Mouse (Mus musculus) CH12.LX (cell line): ENCODE results near the gene Smim27. TPM values are rescaled to one million over a fixed set of nuclear protein-coding genes. Genes with fewer than 3 reads are reported as not detected.

Experiments used
- DNase-seq: peaks from one replicate; pipeline ENCODE4 v3.0.0-alpha.2; 2013; ENCODE audit errors: extremely low read depth
- H3K27ac ChIP-seq: 2 replicates; pipeline ENCODE4 v1.5.1; 2012; ENCODE audit warnings: low read depth, mild to moderate bottlenecking, control low read depth, moderate library complexity; ENCODE audit not compliant: insufficient read depth
- H3K27me3 ChIP-seq: replicated peaks from 2 replicates; pipeline ENCODE3; 2012; ENCODE audit warnings: inconsistent platforms
- H3K36me3 ChIP-seq, 2 experiments: replicated peaks in 1 of 2; 2 replicates each; pipeline versions ENCODE3 to v1.6.1; 2012; ENCODE audit warnings: inconsistent platforms in 1 of 2, low read length in 1 of 2, mild to moderate bottlenecking in 1 of 2, mixed read lengths in 1 of 2, moderate library complexity in 1 of 2; ENCODE audit not compliant: control insufficient read depth in 1 of 2, insufficient read depth in 1 of 2
- H3K4me1 ChIP-seq, 2 experiments: 2 replicates each; pipeline ENCODE4 v1.6.1; 2012; ENCODE audit warnings: inconsistent platforms in 1 of 2, moderate library complexity in 1 of 2; ENCODE audit not compliant: insufficient read depth in 2 of 2, control insufficient read depth in 1 of 2
- H3K4me2 ChIP-seq: 2 replicates; pipeline ENCODE4 v1.6.1; 2012; ENCODE audit warnings: low read depth, mild to moderate bottlenecking, control low read depth; ENCODE audit not compliant: poor library complexity, insufficient read depth, severe bottlenecking
- H3K4me3 ChIP-seq, 3 experiments: fragments of 150-350 bp in 1 of 3; sonication (generic) in 1 of 3; replicated peaks in 1 of 3; 2 replicates each; pipeline versions ENCODE3 to v1.5.1; 2011 to 2012; ENCODE audit warnings: low read depth in 2 of 3, low read length in 2 of 3, mild to moderate bottlenecking in 2 of 3, moderate library complexity in 2 of 3, control low read depth in 1 of 3, improper control_type of control experiment in 1 of 3, inconsistent platforms in 1 of 3, mixed read lengths in 1 of 3; ENCODE audit not compliant: poor library complexity in 1 of 3
- H3K79me2 ChIP-seq: replicated peaks from 2 replicates; pipeline ENCODE4 v1.6.1; 2012; ENCODE audit warnings: mild to moderate bottlenecking, moderate library complexity; ENCODE audit not compliant: control insufficient read depth, poor library complexity, insufficient read depth, severe bottlenecking; ENCODE audit errors: extremely low read depth
- H3K9ac ChIP-seq: 2 replicates; pipeline ENCODE4 v1.6.1; 2012; ENCODE audit warnings: low read depth, mild to moderate bottlenecking, control low read depth, moderate library complexity; ENCODE audit not compliant: insufficient read depth
- H3K9me3 ChIP-seq: replicated peaks from 2 replicates; pipeline ENCODE3; 2012; ENCODE audit warnings: low read length, inconsistent platforms, mixed read lengths
- CHD1 ChIP-seq: IDR thresholded peaks from 2 replicates; pipeline ENCODE4 v1.6.1; 2012; ENCODE audit warnings: low read depth, low read length, improper control_type of control experiment, inconsistent platforms
- ELF1 ChIP-seq: IDR thresholded peaks from 2 replicates; pipeline ENCODE4 v1.6.1; 2014; ENCODE audit warnings: low read depth, mild to moderate bottlenecking, inconsistent platforms, low read length, improper control_type of control experiment
- ETS1 ChIP-seq: conservative IDR thresholded peaks from 2 replicates; pipeline ENCODE4 v1.6.1; 2012; ENCODE audit warnings: low read depth, mild to moderate bottlenecking, inconsistent platforms, low read length, improper control_type of control experiment, moderate library complexity
- GABPA ChIP-seq: IDR thresholded peaks from 2 replicates; pipeline ENCODE4 v1.6.1; 2012; ENCODE audit warnings: low read depth, low read length, improper control_type of control experiment, inconsistent platforms; ENCODE audit not compliant: insufficient replicate concordance
- JUND ChIP-seq: conservative IDR thresholded peaks from 2 replicates; pipeline ENCODE4 v1.6.1; 2011; ENCODE audit warnings: low read depth, low read length, improper control_type of control experiment
- KAT2A ChIP-seq: IDR thresholded peaks from 2 replicates; pipeline ENCODE4 v1.6.1; 2012; ENCODE audit warnings: low read length, improper control_type of control experiment, inconsistent platforms; ENCODE audit not compliant: insufficient replicate concordance
- MAFK ChIP-seq: IDR thresholded peaks from 2 replicates; pipeline ENCODE4 v1.6.1; 2011; ENCODE audit warnings: low read length, improper control_type of control experiment; ENCODE audit not compliant: insufficient replicate concordance
- MAX ChIP-seq: IDR thresholded peaks from 2 replicates; pipeline ENCODE4 v1.6.1; 2011; ENCODE audit warnings: low read length, improper control_type of control experiment
- MEF2A ChIP-seq: IDR thresholded peaks from 2 replicates; pipeline ENCODE4 v1.6.1; 2014; ENCODE audit warnings: low read depth, mild to moderate bottlenecking, inconsistent platforms, low read length, improper control_type of control experiment, borderline replicate concordance
- MXI1 ChIP-seq: IDR thresholded peaks from 2 replicates; pipeline ENCODE4 v1.6.1; 2011; ENCODE audit warnings: mild to moderate bottlenecking, low read depth, low read length, improper control_type of control experiment
- MYC ChIP-seq: IDR thresholded peaks from 2 replicates; pipeline ENCODE4 v1.6.1; 2011; ENCODE audit warnings: low read depth, mild to moderate bottlenecking, improper control_type of control experiment, low read length
- NELFE ChIP-seq: IDR thresholded peaks from 2 replicates; pipeline ENCODE4 v1.6.1; 2011; ENCODE audit warnings: low read depth, low read length, improper control_type of control experiment
- POLR2AphosphoS2 ChIP-seq: IDR thresholded peaks from 2 replicates; pipeline ENCODE4 v1.6.1; 2011; ENCODE audit warnings: low read depth, low read length, improper control_type of control experiment
- RCOR1 ChIP-seq: conservative IDR thresholded peaks from 2 replicates; pipeline ENCODE4 v1.6.1; 2012; ENCODE audit warnings: low read depth, mild to moderate bottlenecking, inconsistent platforms, low read length, improper control_type of control experiment
- TBP ChIP-seq: conservative IDR thresholded peaks from 2 replicates; pipeline ENCODE4 v1.6.1; 2011; ENCODE audit warnings: low read depth, low read length, improper control_type of control experiment
- USF2 ChIP-seq: conservative IDR thresholded peaks from 2 replicates; pipeline ENCODE4 v1.6.1; 2011; ENCODE audit warnings: low read depth, low read length, improper control_type of control experiment
- ZKSCAN1 ChIP-seq: IDR thresholded peaks from 2 replicates; pipeline ENCODE4 v1.6.1; 2012; ENCODE audit warnings: low read depth, inconsistent platforms, low read length, improper control_type of control experiment, borderline replicate concordance
- dilution Hi-C: fragments of 300-500 bp; cut with MboI; formaldehyde crosslinking; loops from 2 replicates; pipeline ENCODE4 v1.14.3; 2020; ENCODE audit warnings: low sequenced_read_pairs; ENCODE audit not compliant: extremely low pct_unique_long_range_greater_than_20kb, extremely low pct_ligation_motif_present
- in situ Hi-C: fragments of 300-500 bp; cut with MboI; formaldehyde crosslinking; loops from 3 replicates; pipeline ENCODE4 v1.14.3; 2019; ENCODE audit warnings: low sequenced_read_pairs, low pct_ligation_motif_present, low pct_unique_long_range_greater_than_20kb, mixed read lengths
- polyA plus RNA-seq: library from polyadenylated mRNA; unstranded; fragments of >175 nt; gene quantifications from 2 replicates; pipeline ENCODE4 v1.2.1, GENCODE M21; 2012; ENCODE audit warnings: low read depth; ENCODE audit not compliant: insufficient read length
- total RNA-seq, 2 experiments: library from RNA; depleted of rRNA; stranded (reverse); fragments of 300-350 nt in 1 of 2; fragments of >200 nt in 1 of 2; gene quantifications; 2 replicates each; pipeline ENCODE4 v1.2.3; 2012 to 2014

The Smim27 gene
- total and polyA plus RNA-seq, 3 experiments = 1.6 to 9.7 (median 6.5) TPM

DNA sequence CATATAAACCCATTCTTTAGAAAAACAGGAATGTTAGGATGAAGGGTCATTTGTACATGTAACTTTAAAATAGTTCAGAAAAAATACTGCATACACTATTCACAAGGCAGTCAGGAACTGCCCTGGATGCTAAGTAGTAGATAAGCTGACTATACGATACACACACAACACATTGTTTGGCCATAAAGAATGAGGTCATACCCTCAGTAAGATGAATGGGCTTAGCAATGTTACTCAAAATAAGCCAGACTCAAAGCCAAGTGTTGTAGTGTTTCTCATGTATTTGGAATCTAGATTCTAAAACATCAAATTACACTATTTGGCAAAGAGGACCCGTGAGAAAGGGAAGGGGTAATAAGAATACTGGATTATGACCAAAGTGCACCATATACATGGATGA, 15.6 kb upstream of the Smim27 start:
- peaks cover 0 to 19% of the 10 kb centered on the region in 2 experiments for H3K36me3 ChIP-seq
- H3K4me2 ChIP-seq = no peak overlapping the region
- dilution Hi-C loops (no loop called here), in situ Hi-C loops (no loop called here)
- DNase-seq = no peak
- H3K9ac ChIP-seq = no peak overlapping the region
- no peaks in the 10 kb centered on the region for H3K79me2 ChIP-seq
- H3K4me3 ChIP-seq = no peak overlapping the region
- no peaks in the 10 kb centered on the region for H3K9me3 ChIP-seq
- TF ChIP-seq TBP (no peak), KAT2A (no peak), USF2 (no peak), MAX (no peak), CHD1 (no peak), MEF2A (no peak), GABPA (no peak), ZKSCAN1 (no peak), ELF1 (no peak), RCOR1 (no peak), POLR2AphosphoS2 (no peak), JUND (no peak), MYC (no peak), NELFE (no peak), ETS1 (no peak)
- H3K27ac ChIP-seq = no peak overlapping the region
- H3K4me1 ChIP-seq = no peaks in the 10 kb centered on the region
- no peaks in the 10 kb centered on the region for H3K27me3 ChIP-seq

DNA sequence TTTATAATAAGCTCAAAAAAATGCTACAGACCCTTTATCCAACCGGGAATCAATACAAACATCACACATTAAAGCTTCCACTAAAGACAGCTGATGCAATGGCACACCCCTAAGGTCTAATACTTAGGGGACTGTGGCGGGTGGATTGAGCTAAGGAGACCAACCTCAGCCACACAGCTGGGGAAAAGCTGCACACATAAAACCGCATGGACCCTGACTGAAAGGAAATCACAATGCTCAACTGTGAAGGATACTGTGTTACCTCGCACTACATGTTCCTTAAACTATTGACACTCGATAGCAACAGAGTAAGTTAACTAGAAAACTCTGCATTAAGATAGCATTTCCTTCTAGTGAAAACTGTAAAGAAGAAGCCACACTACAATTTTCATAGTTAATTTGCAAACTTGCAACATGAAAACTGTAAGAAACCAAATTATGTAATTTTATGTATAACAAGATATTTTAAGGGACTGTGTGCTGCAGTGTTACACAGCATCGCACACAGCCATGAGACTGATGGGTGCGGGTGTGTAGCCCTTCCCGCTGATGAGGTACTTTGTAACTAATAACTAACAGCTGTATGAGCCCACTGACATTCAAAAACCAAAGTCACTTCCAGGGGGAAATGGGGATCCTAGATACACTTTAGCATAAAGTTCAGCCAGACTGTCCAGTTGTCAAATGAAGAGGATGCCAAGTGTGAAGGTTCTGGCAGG, 14.8 kb upstream of the Smim27 start:
- H3K27ac ChIP-seq = no peak overlapping the region
- peaks cover 0 to 27% of the 10 kb centered on the region in 2 experiments for H3K36me3 ChIP-seq
- no peak for DNase-seq
- H3K27me3 ChIP-seq = no peaks in the 10 kb centered on the region
- no peaks in the 10 kb centered on the region for H3K4me1 ChIP-seq
- no peak overlapping the region for H3K4me2 ChIP-seq
- H3K9ac ChIP-seq = no peak overlapping the region
- dilution Hi-C loops (no loop called here), in situ Hi-C loops (no loop called here)
- H3K9me3 ChIP-seq = no peaks in the 10 kb centered on the region
- H3K4me3 ChIP-seq = no peak overlapping the region
- TF ChIP-seq MXI1 (no peak), MAFK (no peak)
- TF ChIP-seq, all 38 proteins: peak for 0
- H3K79me2 ChIP-seq = no peaks in the 10 kb centered on the region
